Mouse (Mus musculus) limb, embryonic 14.5 days (tissue): ENCODE measurements at regions not wholly inside any gene's neighbourhood (a gene's known extent, or its start where the extent isn't known, plus 50 kb on each side); places are given as distances from the start of the nearest gene placed in this dataset.

Experiments used
- ATAC-seq: fragments of 200-750 bp; cut with Nextera tagmentation; 2 replicates; pipeline ENCODE4 v1.8.0; 2017; ENCODE audit warnings: low read depth, moderate number of reproducible peaks, moderate TSS enrichment; ENCODE audit not compliant: low FRiP score
- DNase-seq: peaks from one replicate; pipeline ENCODE4 v3.0.0-alpha.2; 2015; ENCODE audit warnings: low spot score
- H3K27ac ChIP-seq: fragments of 300-500 bp; sonication (generic); replicated peaks from 2 replicates; pipeline ENCODE4 v1.5.1; 2014; ENCODE audit warnings: low read depth, mild to moderate bottlenecking, low read length, moderate library complexity, mixed read lengths
- H3K27me3 ChIP-seq: fragments of 300-500 bp; sonication (generic); 2 replicates; pipeline ENCODE4 v1.6.1; 2014; ENCODE audit warnings: low read length, mixed read lengths; ENCODE audit not compliant: control insufficient read depth, insufficient read depth
- H3K36me3 ChIP-seq: fragments of 300-500 bp; sonication (generic); 2 replicates; pipeline ENCODE4 v1.6.1; 2014; ENCODE audit warnings: mild to moderate bottlenecking, low read length, moderate library complexity, mixed read lengths; ENCODE audit not compliant: control insufficient read depth, insufficient read depth
- H3K4me1 ChIP-seq: fragments of 300-500 bp; sonication (generic); 2 replicates; pipeline ENCODE4 v1.6.1; 2014; ENCODE audit warnings: antibody characterized with exemption, low read length, mixed read lengths; ENCODE audit not compliant: control insufficient read depth, insufficient read depth
- H3K4me2 ChIP-seq: fragments of 300-500 bp; sonication (generic); replicated peaks from 2 replicates; pipeline ENCODE4 v1.6.1; 2014; ENCODE audit warnings: low read depth, mild to moderate bottlenecking, low read length, moderate library complexity; ENCODE audit not compliant: severe bottlenecking
- H3K4me3 ChIP-seq: fragments of 300-500 bp; sonication (generic); replicated peaks from 2 replicates; pipeline ENCODE4 v1.5.1; 2014; ENCODE audit warnings: low read length
- H3K9ac ChIP-seq: fragments of 300-500 bp; sonication (generic); 2 replicates; pipeline ENCODE4 v1.6.1; 2014; ENCODE audit warnings: mild to moderate bottlenecking, low read depth, low read length, moderate library complexity; ENCODE audit not compliant: severe bottlenecking
- H3K9me3 ChIP-seq: fragments of 300-500 bp; sonication (generic); 2 replicates; pipeline ENCODE4 v1.6.1; 2016; ENCODE audit warnings: low read length; ENCODE audit not compliant: control insufficient read depth
- POLR2A ChIP-seq: fragments of 200-500 bp; IDR thresholded peaks from 2 replicates; pipeline ENCODE4 v1.8.0; 2012; ENCODE audit warnings: inconsistent platforms, mild to moderate bottlenecking, moderate library complexity, borderline replicate concordance; ENCODE audit not compliant: insufficient read depth, insufficient read length; ENCODE audit errors: extremely low read depth
- WGBS: fragments of 180-500 bp; shearing (Covaris S2); extraction: QIAGEN DNeasy Blood & Tissue Kit; methylation state at CpG from one replicate; pipeline ENCODE4 v1.1.7; 2014; 5-methylcytosine and 5-hydroxymethylcytosine counted together

DNA sequence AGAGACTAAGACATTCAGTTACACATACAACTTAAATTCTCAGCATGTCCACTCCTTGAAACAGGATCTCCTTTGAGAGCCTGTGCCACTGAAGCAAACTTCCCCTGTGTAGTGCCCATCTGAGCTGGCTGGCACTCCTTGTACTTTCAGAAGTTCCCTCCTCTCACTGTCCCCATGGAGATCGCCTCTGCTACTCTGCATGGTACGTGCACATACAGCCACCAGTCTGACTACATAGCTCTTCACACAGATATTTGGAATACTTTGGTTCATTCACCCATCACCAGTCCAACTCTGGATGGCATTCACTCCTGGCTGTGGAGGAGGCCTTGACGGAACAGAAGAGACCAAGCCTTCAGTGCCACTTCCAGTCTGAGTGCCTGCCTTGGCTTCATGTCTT lies 79.8 kb upstream of the Pabpc6 start:
- Histone ChIP-seq H3K4me1 (no peaks in the 10 kb centered on the region), H3K36me3 (no peaks in the 10 kb centered on the region), H3K4me2 (no peak overlapping the region), H3K27ac (no peak overlapping the region), H3K9ac (no peak overlapping the region), H3K27me3 (no peaks in the 10 kb centered on the region), H3K9me3 (no peaks in the 10 kb centered on the region), H3K4me3 (no peak overlapping the region)
- DNase-seq (no peak), ATAC-seq (no peak)
- WGBS = 94% methylated on average over 3 of the region's 3 CpGs
- no peak for TF ChIP-seq POLR2A

DNA sequence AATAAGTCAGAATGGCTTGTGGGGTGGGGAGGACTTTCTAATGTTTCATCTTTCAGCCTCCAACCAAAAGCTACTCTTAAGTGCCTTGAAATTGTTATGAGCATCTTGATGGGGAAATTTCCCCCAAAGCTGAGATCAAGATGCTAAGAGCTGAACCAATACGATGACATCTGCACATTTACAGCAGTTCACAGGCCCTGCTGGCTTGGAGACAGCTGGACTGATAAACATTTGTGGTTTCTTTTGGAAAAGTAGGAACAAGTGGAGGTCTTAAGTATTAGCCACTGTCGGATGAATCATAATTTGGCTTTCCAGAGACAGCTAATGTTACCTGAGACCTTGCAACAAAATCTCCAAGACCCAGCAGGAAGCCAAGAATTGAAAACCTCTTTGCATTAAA lies 78.4 kb upstream of the Pabpc6 start:
- H3K4me2 ChIP-seq = no peak overlapping the region
- H3K9ac ChIP-seq = no peak overlapping the region
- H3K36me3 ChIP-seq = no peaks in the 10 kb centered on the region
- no peak overlapping the region for H3K4me3 ChIP-seq
- H3K27me3 ChIP-seq = no peaks in the 10 kb centered on the region
- H3K9me3 ChIP-seq = no peaks in the 10 kb centered on the region
- WGBS = 87% methylated on average over 2 of the region's 2 CpGs
- TF ChIP-seq POLR2A = no peak
- no peaks in the 10 kb centered on the region for H3K4me1 ChIP-seq
- DNase-seq (no peak), ATAC-seq (no peak)
- H3K27ac ChIP-seq = no peak overlapping the region

DNA sequence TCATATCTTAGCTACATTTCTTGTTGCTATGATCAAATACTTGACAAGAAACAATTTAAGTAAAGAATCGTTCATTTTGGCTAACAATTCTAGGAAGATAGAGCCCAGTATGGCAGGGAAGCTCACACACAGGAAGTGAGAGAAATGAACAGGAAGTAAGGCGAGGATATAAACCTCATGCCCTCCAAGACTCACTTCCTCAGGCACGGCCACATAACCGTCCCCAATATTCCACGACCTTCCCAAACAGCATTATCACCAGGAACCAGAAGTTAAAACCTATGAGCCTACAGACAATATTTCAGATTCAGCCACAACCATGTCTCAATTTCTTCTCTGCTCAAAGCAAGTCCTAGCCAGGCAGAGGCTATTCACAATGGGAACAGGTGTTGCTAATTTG lies 73.8 kb upstream of the Pabpc6 start:
- H3K9me3 ChIP-seq = no peaks in the 10 kb centered on the region
- H3K4me2 ChIP-seq = no peak overlapping the region
- H3K4me3 ChIP-seq = no peak overlapping the region
- DNase-seq (no peak), ATAC-seq (no peak)
- H3K27me3 ChIP-seq = no peaks in the 10 kb centered on the region
- H3K9ac ChIP-seq = no peak overlapping the region
- no peak overlapping the region for H3K27ac ChIP-seq
- TF ChIP-seq POLR2A = no peak
- H3K4me1 ChIP-seq = no peaks in the 10 kb centered on the region
- WGBS = 80% methylated on average over 5 of the region's 5 CpGs
- no peaks in the 10 kb centered on the region for H3K36me3 ChIP-seq

DNA sequence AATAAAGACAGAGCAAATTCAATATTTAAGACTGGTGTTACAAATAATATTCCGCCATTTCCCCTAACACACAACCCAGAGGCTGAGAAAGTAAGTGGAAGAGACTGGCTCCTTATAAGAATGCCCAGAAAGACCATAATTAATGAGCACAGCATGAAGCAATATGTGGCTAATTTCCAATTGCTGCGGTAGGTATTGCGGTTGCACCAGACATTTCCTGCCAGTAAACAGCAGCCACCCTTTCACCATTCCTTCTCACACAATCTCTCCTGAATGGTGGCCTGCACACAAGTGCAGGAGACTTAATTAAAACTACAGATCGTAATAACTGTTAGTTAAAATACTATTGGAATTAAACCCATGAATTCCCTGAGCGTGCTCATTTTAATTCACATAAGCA lies 71.8 kb upstream of the Pabpc6 start:
- Histone ChIP-seq H3K4me3 (no peak overlapping the region), H3K9ac (no peak overlapping the region), H3K9me3 (no peaks in the 10 kb centered on the region), H3K36me3 (no peaks in the 10 kb centered on the region), H3K27ac (no peak overlapping the region), H3K4me1 (no peaks in the 10 kb centered on the region), H3K4me2 (no peak overlapping the region), H3K27me3 (no peaks in the 10 kb centered on the region)
- DNase-seq (no peak), ATAC-seq (no peak)
- 46% methylated on average over 5 of the region's 5 CpGs for WGBS
- TF ChIP-seq POLR2A = no peak

DNA sequence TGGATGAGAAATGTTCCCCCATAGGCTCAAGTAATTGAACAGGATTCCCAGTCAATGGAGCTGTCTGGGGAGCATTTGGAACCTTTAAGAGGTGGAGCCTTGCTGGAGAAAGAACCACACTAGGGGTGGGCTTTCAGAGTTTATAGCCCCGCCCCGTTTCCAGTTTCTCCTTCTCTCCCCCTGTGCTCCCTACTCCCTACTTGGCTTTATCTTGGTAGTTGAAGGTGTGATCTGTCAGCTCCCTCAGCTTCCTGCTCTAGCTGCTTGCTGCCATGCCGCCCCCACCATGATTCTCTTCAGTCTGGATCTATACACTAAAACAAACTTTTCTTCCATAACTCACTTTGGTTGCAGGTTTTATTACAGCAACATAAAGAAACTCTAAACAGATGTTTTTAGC lies 59.5 kb upstream of the Pabpc6 start:
- WGBS = 51% methylated on average over 3 of the region's 3 CpGs
- TF ChIP-seq POLR2A = no peak

More for the DNA sequence above, 59.5 kb upstream of the Pabpc6 start:
- H3K4me2 ChIP-seq = no peak overlapping the region
- DNase-seq (no peak), ATAC-seq (no peak)
- no peaks in the 10 kb centered on the region for H3K36me3 ChIP-seq
- H3K27me3 ChIP-seq = no peaks in the 10 kb centered on the region
- H3K9ac ChIP-seq = no peak overlapping the region
- no peak overlapping the region for H3K27ac ChIP-seq
- H3K4me3 ChIP-seq = no peak overlapping the region
- H3K4me1 ChIP-seq = no peaks in the 10 kb centered on the region
- no peaks in the 10 kb centered on the region for H3K9me3 ChIP-seq
